Mouse (Mus musculus): ENCODE measurements around the gene Eif4enif1. TPM values are rescaled to one million over a fixed set of nuclear protein-coding genes. Genes with fewer than 3 reads are reported as not detected.

The Eif4enif1 gene
- polyA plus RNA-seq, 1 experiment from 2014 or later: 43.2 TPM

- H3K4me1 ChIP-seq (ENCODE audit: control insufficient read depth, insufficient read depth, low read length): peaks cover 9% of the 10 kb centered on the region
- H3K4me2 ChIP-seq: peak within 1 kb of the TSS; percentile 83
- H3K9me3 ChIP-seq (replicated peaks; ENCODE audit: control insufficient read depth, low read length): no peaks in the 10 kb centered on the region
- WGBS (ENCODE audit: insufficient replicate concordance): under 1% methylated on average over 64 of the region's 72 CpGs
- H3K4me3 ChIP-seq (ENCODE audit: low read depth, low read length): peak within 1 kb of the TSS; percentile 96
- peak within 1 kb of the TSS; percentile 93 for H3K27ac ChIP-seq (ENCODE audit: low read depth, low read length)
- ATAC-seq (replicated peaks; ENCODE audit: insufficient number of reproducible peaks, low FRiP score, low TSS enrichment): peak; percentile 99
- H3K36me3 ChIP-seq (ENCODE audit: control insufficient read depth, insufficient read depth, low read length): peaks cover 11% of the 10 kb centered on the region; the same call in 1 of the 2 replicates
- no peaks in the 10 kb centered on the region for H3K27me3 ChIP-seq (ENCODE audit: control insufficient read depth, insufficient read depth, low read length)
- peak within 1 kb of the TSS; percentile 98 for H3K9ac ChIP-seq (ENCODE audit: low read depth, low read length)
Measured at GRCm38 (mm10) chr11:3266079-3266685, 64.0 kb downstream of the Eif4enif1 start, which contains the start of gene Drg1. Gene Drg1 (minus strand): TSS chr11:3266415.

- no peaks in the 10 kb centered on the region for H3K27me3 ChIP-seq (ENCODE audit: control insufficient read depth, insufficient read depth, low read length)
- WGBS (ENCODE audit: insufficient replicate concordance): 49% methylated on average over 7 of the region's 7 CpGs
- H3K36me3 ChIP-seq (ENCODE audit: control insufficient read depth, insufficient read depth, low read length): peaks cover 6% of the 10 kb centered on the region; the same call in 1 of the 2 replicates
- H3K4me1 ChIP-seq (ENCODE audit: control insufficient read depth, insufficient read depth, low read length): peaks cover 9% of the 10 kb centered on the region
- H3K4me3 ChIP-seq (ENCODE audit: low read depth, low read length): peak overlapping the region; percentile 96
- H3K9me3 ChIP-seq (replicated peaks; ENCODE audit: control insufficient read depth, low read length): no peaks in the 10 kb centered on the region
- H3K27ac ChIP-seq (ENCODE audit: low read depth, low read length): 0 out of 2 replicates have a peak overlapping the region, but pooled peaks have one; percentile 93
- peak overlapping the region; percentile 83 for H3K4me2 ChIP-seq
- H3K9ac ChIP-seq (ENCODE audit: low read depth, low read length): peak overlapping the region; percentile 98
- no peak for ATAC-seq (replicated peaks; ENCODE audit: insufficient number of reproducible peaks, low FRiP score, low TSS enrichment)
Measured at GRCm38 (mm10) chr11:3267133-3267532, 64.9 kb downstream of the Eif4enif1 start.

GRCm38 (mm10) chr11:3269241-3269640 lies 67.0 kb downstream of the Eif4enif1 start:
- H3K27me3 ChIP-seq (ENCODE audit: control insufficient read depth, insufficient read depth, low read length): no peaks in the 10 kb centered on the region
- H3K9ac ChIP-seq (ENCODE audit: low read depth, low read length): no peak overlapping the region
- no peak overlapping the region for H3K27ac ChIP-seq (ENCODE audit: low read depth, low read length)
- no peaks in the 10 kb centered on the region for H3K9me3 ChIP-seq (replicated peaks; ENCODE audit: control insufficient read depth, low read length)
- H3K4me3 ChIP-seq (ENCODE audit: low read depth, low read length): no peak overlapping the region
- WGBS (ENCODE audit: insufficient replicate concordance): 47% methylated on average over 4 of the region's 4 CpGs
- H3K4me2 ChIP-seq: no peak overlapping the region
- H3K36me3 ChIP-seq (ENCODE audit: control insufficient read depth, insufficient read depth, low read length): no peaks in the 10 kb centered on the region
- ATAC-seq (replicated peaks; ENCODE audit: insufficient number of reproducible peaks, low FRiP score, low TSS enrichment): no peak
- H3K4me1 ChIP-seq (ENCODE audit: control insufficient read depth, insufficient read depth, low read length): peaks cover 9% of the 10 kb centered on the region

GRCm38 (mm10) chr11:3278351-3278750 lies 76.2 kb downstream of the Eif4enif1 start:
- 0 out of 2 replicates have a peak, but pooled peaks cover 3% of the 10 kb centered on the region for H3K9me3 ChIP-seq (replicated peaks; ENCODE audit: control insufficient read depth, low read length)
- 65% methylated on average over 5 of the region's 5 CpGs for WGBS (ENCODE audit: insufficient replicate concordance)
- H3K4me3 ChIP-seq (ENCODE audit: low read depth, low read length): no peak overlapping the region
- H3K27me3 ChIP-seq (ENCODE audit: control insufficient read depth, insufficient read depth, low read length): no peaks in the 10 kb centered on the region
- no peaks in the 10 kb centered on the region for H3K4me1 ChIP-seq (ENCODE audit: control insufficient read depth, insufficient read depth, low read length)
- no peak overlapping the region for H3K27ac ChIP-seq (ENCODE audit: low read depth, low read length)
- no peak overlapping the region for H3K9ac ChIP-seq (ENCODE audit: low read depth, low read length)
- no peaks in the 10 kb centered on the region for H3K36me3 ChIP-seq (ENCODE audit: control insufficient read depth, insufficient read depth, low read length)
- H3K4me2 ChIP-seq: no peak overlapping the region
- ATAC-seq (replicated peaks; ENCODE audit: insufficient number of reproducible peaks, low FRiP score, low TSS enrichment): no peak

GRCm38 (mm10) chr11:3279729-3280128 lies 77.5 kb downstream of the Eif4enif1 start:
- Histone ChIP-seq H3K27me3 (ENCODE audit: control insufficient read depth, insufficient read depth, low read length) (no peaks in the 10 kb centered on the region), H3K9ac (ENCODE audit: low read depth, low read length) (no peak overlapping the region), H3K4me1 (ENCODE audit: control insufficient read depth, insufficient read depth, low read length) (no peaks in the 10 kb centered on the region), H3K4me2 (no peak overlapping the region), H3K9me3 (replicated peaks; ENCODE audit: control insufficient read depth, low read length) (0 out of 2 replicates have a peak, but pooled peaks cover 3% of the 10 kb centered on the region), H3K36me3 (ENCODE audit: control insufficient read depth, insufficient read depth, low read length) (no peaks in the 10 kb centered on the region), H3K27ac (ENCODE audit: low read depth, low read length) (no peak overlapping the region), H3K4me3 (ENCODE audit: low read depth, low read length) (no peak overlapping the region)
- WGBS (ENCODE audit: insufficient replicate concordance): 64% methylated on average over 2 of the region's 2 CpGs
- no peak for ATAC-seq (replicated peaks; ENCODE audit: insufficient number of reproducible peaks, low FRiP score, low TSS enrichment)

- no peak overlapping the region for H3K9ac ChIP-seq (ENCODE audit: low read depth, low read length)
- ATAC-seq (replicated peaks; ENCODE audit: insufficient number of reproducible peaks, low FRiP score, low TSS enrichment): no peak
- H3K9me3 ChIP-seq (replicated peaks; ENCODE audit: control insufficient read depth, low read length): 0 out of 2 replicates have a peak, but pooled peaks cover 3% of the 10 kb centered on the region
- WGBS (ENCODE audit: insufficient replicate concordance): 78% methylated on average over 6 of the region's 6 CpGs
- H3K27ac ChIP-seq (ENCODE audit: low read depth, low read length): no peak overlapping the region
- H3K36me3 ChIP-seq (ENCODE audit: control insufficient read depth, insufficient read depth, low read length): no peaks in the 10 kb centered on the region
- no peak overlapping the region for H3K4me2 ChIP-seq
- H3K27me3 ChIP-seq (ENCODE audit: control insufficient read depth, insufficient read depth, low read length): no peaks in the 10 kb centered on the region
- no peak overlapping the region for H3K4me3 ChIP-seq (ENCODE audit: low read depth, low read length)
- H3K4me1 ChIP-seq (ENCODE audit: control insufficient read depth, insufficient read depth, low read length): peaks cover 1% of the 10 kb centered on the region; the same call in 1 of the 2 replicates
Measured at GRCm38 (mm10) chr11:3282887-3283286, 80.7 kb downstream of the Eif4enif1 start.

GRCm38 (mm10) chr11:3283645-3284044 lies 81.5 kb downstream of the Eif4enif1 start:
- Histone ChIP-seq H3K9me3 (replicated peaks; ENCODE audit: control insufficient read depth, low read length) (0 out of 2 replicates have a peak, but pooled peaks cover 3% of the 10 kb centered on the region), H3K9ac (ENCODE audit: low read depth, low read length) (no peak overlapping the region), H3K36me3 (ENCODE audit: control insufficient read depth, insufficient read depth, low read length) (no peaks in the 10 kb centered on the region), H3K4me2 (no peak overlapping the region), H3K4me3 (ENCODE audit: low read depth, low read length) (no peak overlapping the region), H3K4me1 (ENCODE audit: control insufficient read depth, insufficient read depth, low read length) (peaks cover 6% of the 10 kb centered on the region; the same call in 1 of the 2 replicates), H3K27ac (ENCODE audit: low read depth, low read length) (no peak overlapping the region), H3K27me3 (ENCODE audit: control insufficient read depth, insufficient read depth, low read length) (no peaks in the 10 kb centered on the region)
- 91% methylated on average over 6 of the region's 6 CpGs for WGBS (ENCODE audit: insufficient replicate concordance)
- ATAC-seq (replicated peaks; ENCODE audit: insufficient number of reproducible peaks, low FRiP score, low TSS enrichment): no peak

GRCm38 (mm10) chr11:3285940-3286339 lies 83.7 kb downstream of the Eif4enif1 start:
- H3K9me3 ChIP-seq (replicated peaks; ENCODE audit: control insufficient read depth, low read length): no peaks in the 10 kb centered on the region
- peaks cover 6% of the 10 kb centered on the region for H3K4me1 ChIP-seq (ENCODE audit: control insufficient read depth, insufficient read depth, low read length)
- no peak overlapping the region for H3K27ac ChIP-seq (ENCODE audit: low read depth, low read length)
- ATAC-seq (replicated peaks; ENCODE audit: insufficient number of reproducible peaks, low FRiP score, low TSS enrichment): no peak
- no peak overlapping the region for H3K4me2 ChIP-seq
- H3K36me3 ChIP-seq (ENCODE audit: control insufficient read depth, insufficient read depth, low read length): no peaks in the 10 kb centered on the region
- WGBS (ENCODE audit: insufficient replicate concordance): 83% methylated on average over 3 of the region's 3 CpGs
- H3K27me3 ChIP-seq (ENCODE audit: control insufficient read depth, insufficient read depth, low read length): no peaks in the 10 kb centered on the region
- no peak overlapping the region for H3K4me3 ChIP-seq (ENCODE audit: low read depth, low read length)
- H3K9ac ChIP-seq (ENCODE audit: low read depth, low read length): no peak overlapping the region

GRCm38 (mm10) chr11:3287131-3287530 lies 84.9 kb downstream of the Eif4enif1 start:
- no peak for ATAC-seq (replicated peaks; ENCODE audit: insufficient number of reproducible peaks, low FRiP score, low TSS enrichment)
- Histone ChIP-seq H3K27ac (ENCODE audit: low read depth, low read length) (no peak overlapping the region), H3K9me3 (replicated peaks; ENCODE audit: control insufficient read depth, low read length) (no peaks in the 10 kb centered on the region), H3K9ac (ENCODE audit: low read depth, low read length) (no peak overlapping the region), H3K4me2 (no peak overlapping the region), H3K27me3 (ENCODE audit: control insufficient read depth, insufficient read depth, low read length) (no peaks in the 10 kb centered on the region), H3K4me1 (ENCODE audit: control insufficient read depth, insufficient read depth, low read length) (peaks cover 13% of the 10 kb centered on the region), H3K4me3 (ENCODE audit: low read depth, low read length) (no peak overlapping the region), H3K36me3 (ENCODE audit: control insufficient read depth, insufficient read depth, low read length) (no peaks in the 10 kb centered on the region; the same call in 1 of the 2 replicates)
- WGBS (ENCODE audit: insufficient replicate concordance): 68% methylated on average over 6 of the region's 6 CpGs
